Mouse (Mus musculus): ENCODE measurements around the gene Fbxw22. TPM values are rescaled to one million over a fixed set of nuclear protein-coding genes. Genes with fewer than 3 reads are reported as not detected.
"Not testable (repeated sequence)": the region's sequence is repeated elsewhere in the genome, so short reads cannot be mapped to it uniquely, and the experiment has no call there.

Gene Fbxw22
- polyA plus RNA-seq (2016; fragmentation: Nextera tagmentation; extraction: Ambion mirVana): not detected in 2 replicates

GRCm38 (mm10) chr9:109404196-109404595, at the start of gene Fbxw22:
Gene Fbxw22, minus strand, starts transcription at chr9:109404296.
- not testable (repeated sequence) for ATAC-seq; H3K9ac ChIP-seq; H3K4me2 ChIP-seq; H3K36me3 ChIP-seq; H3K27ac ChIP-seq; H3K4me3 ChIP-seq; H3K9me3 ChIP-seq (replicated peaks); H3K27me3 ChIP-seq (replicated peaks); H3K4me1 ChIP-seq
- 31% methylated on average over 4 of the region's 4 CpGs for WGBS (ENCODE audit: insufficient replicate concordance)

DNA sequence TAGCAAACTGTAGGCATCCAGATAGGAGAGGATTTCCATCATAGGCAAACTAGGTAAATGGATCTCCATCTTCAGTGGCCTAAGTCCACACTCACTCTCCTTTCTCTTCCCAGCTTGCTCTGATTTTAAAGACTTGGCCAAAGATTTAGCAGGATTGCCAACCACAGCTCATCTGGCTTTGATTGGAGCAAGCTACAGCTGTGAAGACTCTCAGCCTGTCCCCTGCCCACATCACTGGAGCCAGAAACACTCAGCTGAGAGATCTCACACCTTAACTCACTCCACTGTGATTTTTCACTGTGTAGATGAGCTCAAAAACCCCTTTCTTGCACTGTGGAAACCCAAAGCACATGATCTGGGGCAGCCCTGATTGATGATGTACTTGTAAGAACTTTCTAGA, 44.9 kb upstream of the Fbxw22 start, which contains the start of gene Fbxw16:
Gene Fbxw16 (minus strand): TSS at position 101 of the 400 bp plus-strand sequence.
- ATAC-seq: no peak
- no peaks in the 10 kb centered on the region for H3K27me3 ChIP-seq (replicated peaks)
- no peaks in the 10 kb centered on the region for H3K4me1 ChIP-seq
- no peak within 1 kb of the TSS for H3K4me3 ChIP-seq
- no peak within 1 kb of the TSS for H3K4me2 ChIP-seq
- no peak within 1 kb of the TSS for H3K9ac ChIP-seq
- no peak within 1 kb of the TSS for H3K27ac ChIP-seq
- 0 out of 2 replicates have a peak, but pooled peaks cover 6% of the 10 kb centered on the region for H3K9me3 ChIP-seq (replicated peaks)
- H3K36me3 ChIP-seq: no peaks in the 10 kb centered on the region

DNA sequence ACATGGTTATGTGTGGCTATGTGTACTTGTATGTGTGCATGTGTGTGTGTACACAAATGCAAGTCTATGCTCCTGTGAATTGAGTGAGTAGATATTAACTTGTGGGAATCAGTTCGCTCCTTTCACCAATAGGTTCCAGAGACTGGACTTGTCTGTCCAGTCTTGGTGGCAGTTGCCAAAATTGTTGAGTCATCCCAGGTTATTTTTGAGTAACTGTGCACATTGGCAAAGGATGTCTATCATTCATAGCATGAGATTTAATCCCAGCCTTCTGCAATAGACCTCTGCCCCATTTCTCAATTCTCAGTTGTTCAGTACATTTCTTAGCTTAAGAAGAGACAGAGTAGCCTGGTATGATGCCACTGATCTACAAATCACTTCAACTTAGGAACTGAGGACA, 28.9 kb upstream of the Fbxw22 start:
- H3K27me3 ChIP-seq (replicated peaks): no peaks in the 10 kb centered on the region
- ATAC-seq: no peak
- 72% methylated on average over 1 of the region's 1 CpGs for WGBS (ENCODE audit: insufficient replicate concordance)
- no peak overlapping the region for H3K9ac ChIP-seq
- no peak overlapping the region for H3K27ac ChIP-seq
- H3K4me3 ChIP-seq: no peak overlapping the region
- H3K4me2 ChIP-seq: no peak overlapping the region
- H3K36me3 ChIP-seq: no peaks in the 10 kb centered on the region
- H3K4me1 ChIP-seq: no peaks in the 10 kb centered on the region
- H3K9me3 ChIP-seq (replicated peaks): no peaks in the 10 kb centered on the region

- H3K4me2 ChIP-seq; H3K9ac ChIP-seq; H3K4me1 ChIP-seq; H3K27me3 ChIP-seq (replicated peaks); H3K27ac ChIP-seq; ATAC-seq; H3K9me3 ChIP-seq (replicated peaks); H3K36me3 ChIP-seq; H3K4me3 ChIP-seq: not testable (repeated sequence)
- 100% methylated on average over 1 of the region's 1 CpGs for WGBS (ENCODE audit: insufficient replicate concordance)
Observed at GRCm38 (mm10) chr9:109339559-109339958, 64.5 kb downstream of the Fbxw22 start, which contains the start of gene Fbxw28. Gene Fbxw28, minus strand, starts transcription at chr9:109339659.

Other genes with a start within 250 kb of the Fbxw22 start
- not detected in 2 replicates for gene Fbxw21, start 242.3 kb downstream of the Fbxw22 start, polyA plus RNA-seq (2016; fragmentation: Nextera tagmentation; extraction: Ambion mirVana)
- gene Fbxw13, start 208.3 kb downstream of the Fbxw22 start, polyA plus RNA-seq (2016; fragmentation: Nextera tagmentation; extraction: Ambion mirVana): not detected in 2 replicates
- gene Fbxw20, start 169.5 kb downstream of the Fbxw22 start, polyA plus RNA-seq (2016; fragmentation: Nextera tagmentation; extraction: Ambion mirVana): not detected in 2 replicates
- 0.33 TPM in 1 of 2 replicates, not detected in the other for gene Fbxw14, start 116.6 kb downstream of the Fbxw22 start, polyA plus RNA-seq (2016; fragmentation: Nextera tagmentation; extraction: Ambion mirVana)
- gene Fbxw28, start 64.6 kb downstream of the Fbxw22 start, polyA plus RNA-seq (2016; fragmentation: Nextera tagmentation; extraction: Ambion mirVana): not detected in 2 replicates
- not detected in 2 replicates for gene Fbxw16, start 44.8 kb upstream of the Fbxw22 start, polyA plus RNA-seq (2016; fragmentation: Nextera tagmentation; extraction: Ambion mirVana)
- not detected in 2 replicates for gene Fbxw19, start 91.6 kb upstream of the Fbxw22 start, polyA plus RNA-seq (2016; fragmentation: Nextera tagmentation; extraction: Ambion mirVana)
- gene Fbxw15, start 164.0 kb upstream of the Fbxw22 start, polyA plus RNA-seq (2016; fragmentation: Nextera tagmentation; extraction: Ambion mirVana): 0.13 TPM in 1 of 2 replicates, not detected in the other
- gene Fbxw24, start 221.8 kb upstream of the Fbxw22 start, polyA plus RNA-seq (2016; fragmentation: Nextera tagmentation; extraction: Ambion mirVana): not detected in 2 replicates

All from liver, embryonic 12.5 days (tissue).